Mouse (Mus musculus) embryonic facial prominence, embryonic 13.5 days (tissue): ENCODE results near the gene Edf1. TPM values are rescaled to one million over a fixed set of nuclear protein-coding genes. Genes with fewer than 3 reads are reported as not detected.
"Not testable (repeated sequence)": the region's sequence is repeated elsewhere in the genome, so short reads cannot be mapped to it uniquely, and the experiment has no call there.

Experiments used
- ATAC-seq: fragments of 200-750 bp; cut with Nextera tagmentation; 2 replicates; pipeline ENCODE4 v1.8.0; 2017; ENCODE audit warnings: low read depth; ENCODE audit not compliant: insufficient number of reproducible peaks, insufficient read depth, low FRiP score, low TSS enrichment
- H3K27ac ChIP-seq: fragments of 300-500 bp; sonication (generic); 2 replicates; pipeline ENCODE4 v1.5.1; 2015; ENCODE audit warnings: moderate library complexity, mild to moderate bottlenecking, inconsistent platforms
- H3K27me3 ChIP-seq: fragments of 300-500 bp; sonication (generic); 2 replicates; pipeline ENCODE4 v1.6.1; 2015; ENCODE audit warnings: mild to moderate bottlenecking, inconsistent platforms
- H3K36me3 ChIP-seq: fragments of 300-500 bp; sonication (generic); 2 replicates; pipeline ENCODE4 v1.6.1; 2015; ENCODE audit warnings: mild to moderate bottlenecking, inconsistent platforms
- H3K4me1 ChIP-seq: fragments of 300-500 bp; sonication (generic); 2 replicates; pipeline ENCODE4 v1.6.1; 2015; ENCODE audit warnings: inconsistent platforms
- H3K4me2 ChIP-seq: fragments of 300-500 bp; sonication (generic); 2 replicates; pipeline ENCODE4 v1.6.1; 2015; ENCODE audit warnings: moderate library complexity, mild to moderate bottlenecking, inconsistent platforms
- H3K4me3 ChIP-seq: fragments of 300-500 bp; sonication (generic); 2 replicates; pipeline ENCODE4 v1.5.1; 2015; ENCODE audit warnings: mild to moderate bottlenecking, inconsistent platforms
- H3K9ac ChIP-seq: fragments of 300-500 bp; sonication (generic); 2 replicates; pipeline ENCODE4 v1.6.1; 2015; ENCODE audit warnings: mild to moderate bottlenecking, inconsistent platforms
- H3K9me3 ChIP-seq: fragments of 300-500 bp; sonication (generic); 2 replicates; pipeline ENCODE4 v1.6.1; 2016; ENCODE audit warnings: inconsistent platforms
- WGBS: fragments of 180-500 bp; shearing (Covaris S2); methylation state at CpG from one replicate; pipeline ENCODE4 v1.1.7; 2015; ENCODE audit warnings: mixed read lengths; 5-methylcytosine and 5-hydroxymethylcytosine counted together
- polyA plus RNA-seq: library from polyadenylated mRNA; unstranded; fragments of >200 nt; fragmentation: Nextera tagmentation; extraction: Ambion mirVana; gene quantifications from 2 replicates; pipeline ENCODE4 v1.2.1, GENCODE M21; 2015

Gene Edf1
- polyA plus RNA-seq, 1 experiment from 2014 or later: 341 TPM

GRCm38 (mm10) chr2:25546811-25547491 is 10.7 kb upstream of the Edf1 start, which contains the start of gene Traf2:
Gene Traf2, minus strand, starts transcription at chr2:25546940.
- Histone ChIP-seq H3K27ac (peak within 1 kb of the TSS; percentile 72), H3K4me2 (peak within 1 kb of the TSS; percentile 77), H3K4me1 (peaks cover 9% of the 10 kb centered on the region), H3K4me3 (peak within 1 kb of the TSS; percentile 73), H3K36me3 (no peaks in the 10 kb centered on the region), H3K9ac (peak within 1 kb of the TSS; percentile 83), H3K9me3 (no peaks in the 10 kb centered on the region), H3K27me3 (no peaks in the 10 kb centered on the region)
- 3% methylated on average over 48 of the region's 48 CpGs for WGBS
- ATAC-seq: peak; percentile 99

GRCm38 (mm10) chr2:25549021-25549991 is 8.3 kb upstream of the Edf1 start:
- no peaks in the 10 kb centered on the region for H3K27me3 ChIP-seq
- peaks cover 9% of the 10 kb centered on the region for H3K4me1 ChIP-seq
- H3K4me3 ChIP-seq: no peak overlapping the region
- H3K9me3 ChIP-seq: no peaks in the 10 kb centered on the region
- WGBS: 64% methylated on average over 9 of the region's 9 CpGs
- no peak for ATAC-seq
- no peak overlapping the region for H3K4me2 ChIP-seq
- H3K27ac ChIP-seq: no peak overlapping the region
- no peak overlapping the region for H3K9ac ChIP-seq
- no peaks in the 10 kb centered on the region for H3K36me3 ChIP-seq

- Histone ChIP-seq H3K4me1 (no peaks in the 10 kb centered on the region; the same call in 1 of the 2 replicates), H3K27me3 (no peaks in the 10 kb centered on the region), H3K27ac (no peak overlapping the region), H3K36me3 (no peaks in the 10 kb centered on the region), H3K4me3 (no peak overlapping the region), H3K4me2 (no peak overlapping the region), H3K9me3 (no peaks in the 10 kb centered on the region), H3K9ac (no peak overlapping the region)
- WGBS: 34% methylated on average over 5 of the region's 5 CpGs
- no peak for ATAC-seq
Observed at GRCm38 (mm10) chr2:25551186-25551585, 6.5 kb upstream of the Edf1 start.

GRCm38 (mm10) chr2:25553171-25553786 is 4.4 kb upstream of the Edf1 start:
- not testable (repeated sequence) for H3K27me3 ChIP-seq, H3K36me3 ChIP-seq, H3K27ac ChIP-seq, H3K4me1 ChIP-seq, H3K9ac ChIP-seq, H3K4me2 ChIP-seq, ATAC-seq, H3K4me3 ChIP-seq, H3K9me3 ChIP-seq
- 80% methylated on average over 4 of the region's 4 CpGs for WGBS

- H3K9ac ChIP-seq, H3K4me2 ChIP-seq, H3K9me3 ChIP-seq, H3K4me3 ChIP-seq, ATAC-seq, H3K27ac ChIP-seq, H3K27me3 ChIP-seq, H3K36me3 ChIP-seq: not testable (repeated sequence)
- WGBS: 42% methylated on average over 2 of the region's 2 CpGs
- H3K4me1 ChIP-seq: peaks cover 22% of the 10 kb centered on the region
Observed at GRCm38 (mm10) chr2:25555479-25555878, 2.2 kb upstream of the Edf1 start.

- WGBS: 43% methylated on average over 1 of the region's 1 CpGs
- Histone ChIP-seq H3K4me3 (no peak overlapping the region), H3K27ac (no peak overlapping the region), H3K4me2 (0 out of 2 replicates have a peak overlapping the region, but pooled peaks have one; percentile 95), H3K36me3 (peaks cover 15% of the 10 kb centered on the region), H3K27me3 (no peaks in the 10 kb centered on the region), H3K9ac (0 out of 2 replicates have a peak overlapping the region, but pooled peaks have one; percentile 16), H3K9me3 (no peaks in the 10 kb centered on the region), H3K4me1 (peaks cover 22% of the 10 kb centered on the region)
- ATAC-seq: no peak
Observed at GRCm38 (mm10) chr2:25556296-25556695, 1.4 kb upstream of the Edf1 start.

GRCm38 (mm10) chr2:25557964-25558360 is 315 bp downstream of the Edf1 start:
- no peaks in the 10 kb centered on the region for H3K9me3 ChIP-seq
- H3K36me3 ChIP-seq: peaks cover 31% of the 10 kb centered on the region
- peaks cover 22% of the 10 kb centered on the region for H3K4me1 ChIP-seq
- H3K4me3 ChIP-seq: peak overlapping the region; percentile 97
- H3K4me2 ChIP-seq: peak overlapping the region; percentile 95
- peak overlapping the region; percentile 64; the same call in 1 of the 2 replicates for H3K27ac ChIP-seq
- peak; percentile 41 for ATAC-seq
- no peaks in the 10 kb centered on the region for H3K27me3 ChIP-seq
- peak overlapping the region; percentile 95 for H3K9ac ChIP-seq
- under 1% methylated on average over 24 of the region's 24 CpGs for WGBS

GRCm38 (mm10) chr2:25558774-25559173 is 1.1 kb downstream of the Edf1 start:
- 44% methylated on average over 6 of the region's 6 CpGs for WGBS
- peaks cover 22% of the 10 kb centered on the region for H3K4me1 ChIP-seq
- peaks cover 39% of the 10 kb centered on the region for H3K36me3 ChIP-seq
- peak overlapping the region; percentile 97 for H3K4me3 ChIP-seq
- peak overlapping the region; percentile 95 for H3K4me2 ChIP-seq
- peak overlapping the region; percentile 95 for H3K9ac ChIP-seq
- no peaks in the 10 kb centered on the region for H3K27me3 ChIP-seq
- ATAC-seq: no peak
- no peak overlapping the region for H3K27ac ChIP-seq
- H3K9me3 ChIP-seq: no peaks in the 10 kb centered on the region

GRCm38 (mm10) chr2:25560551-25560950 is 2.9 kb downstream of the Edf1 start:
- Histone ChIP-seq H3K4me2 (no peak overlapping the region), H3K9ac (no peak overlapping the region), H3K27ac (no peak overlapping the region), H3K36me3 (peaks cover 57% of the 10 kb centered on the region), H3K4me3 (no peak overlapping the region), H3K4me1 (peaks cover 22% of the 10 kb centered on the region), H3K27me3 (no peaks in the 10 kb centered on the region), H3K9me3 (no peaks in the 10 kb centered on the region)
- 84% methylated on average over 8 of the region's 8 CpGs for WGBS
- ATAC-seq: no peak

GRCm38 (mm10) chr2:25561946-25562345 is 4.3 kb downstream of the Edf1 start:
- no peaks in the 10 kb centered on the region for H3K9me3 ChIP-seq
- WGBS: 88% methylated on average over 9 of the region's 9 CpGs
- no peak overlapping the region for H3K4me2 ChIP-seq
- H3K9ac ChIP-seq: no peak overlapping the region
- H3K27me3 ChIP-seq: no peaks in the 10 kb centered on the region
- ATAC-seq: no peak
- H3K36me3 ChIP-seq: peaks cover 71% of the 10 kb centered on the region
- H3K27ac ChIP-seq: no peak overlapping the region
- H3K4me1 ChIP-seq: peaks cover 18% of the 10 kb centered on the region
- H3K4me3 ChIP-seq: no peak overlapping the region

GRCm38 (mm10) chr2:25565741-25566140 is 8.1 kb downstream of the Edf1 start:
- H3K4me3 ChIP-seq: no peak overlapping the region
- H3K4me1 ChIP-seq: no peaks in the 10 kb centered on the region
- no peaks in the 10 kb centered on the region for H3K9me3 ChIP-seq
- peaks cover 99% of the 10 kb centered on the region for H3K36me3 ChIP-seq
- no peak overlapping the region for H3K27ac ChIP-seq
- H3K9ac ChIP-seq: no peak overlapping the region
- WGBS: 90% methylated on average over 8 of the region's 8 CpGs
- no peak for ATAC-seq
- no peaks in the 10 kb centered on the region for H3K27me3 ChIP-seq
- H3K4me2 ChIP-seq: no peak overlapping the region
